Mouse (Mus musculus) heart, embryonic 10.5 days (tissue): ENCODE data around the gene Ntmt1. TPM values are rescaled to one million over a fixed set of nuclear protein-coding genes. Genes with fewer than 3 reads are reported as not detected.
A peak's percentile ranks its signal among the peaks of the same experiment; 100 is the strongest.

ENCODE experiments used
- DNase-seq: peaks from one replicate; pipeline ENCODE4 v3.0.0-alpha.2; 2017; ENCODE audit warnings: low spot score
- H3K27ac ChIP-seq: fragments of 300-500 bp; sonication (generic); 2 replicates; pipeline ENCODE4 v1.5.1; 2016; ENCODE audit warnings: mild to moderate bottlenecking
- H3K27me3 ChIP-seq: fragments of 300-500 bp; sonication (generic); 2 replicates; pipeline ENCODE4 v1.6.1; 2016; ENCODE audit warnings: mild to moderate bottlenecking; ENCODE audit not compliant: poor library complexity, insufficient read depth, severe bottlenecking
- H3K36me3 ChIP-seq: fragments of 300-500 bp; sonication (generic); 2 replicates; pipeline ENCODE4 v1.6.1; 2016; ENCODE audit warnings: mild to moderate bottlenecking, moderate library complexity
- H3K4me1 ChIP-seq: fragments of 300-500 bp; sonication (generic); 2 replicates; pipeline ENCODE4 v1.6.1; 2016; ENCODE audit warnings: mild to moderate bottlenecking
- H3K4me3 ChIP-seq: fragments of 300-500 bp; sonication (generic); 2 replicates; pipeline ENCODE4 v1.5.1; 2016; ENCODE audit warnings: mild to moderate bottlenecking, moderate library complexity
- H3K9me3 ChIP-seq: fragments of 300-500 bp; sonication (generic); 2 replicates; pipeline ENCODE4 v1.6.1; 2016; ENCODE audit warnings: mild to moderate bottlenecking, moderate library complexity
- WGBS: fragments of 180-500 bp; shearing (Covaris S2); methylation state at CpG from one replicate; pipeline ENCODE4 v1.1.7; 2016; 5-methylcytosine and 5-hydroxymethylcytosine counted together
- polyA plus RNA-seq: library from polyadenylated mRNA; unstranded; fragments of >200 nt; fragmentation: Nextera tagmentation; extraction: Ambion mirVana; gene quantifications from 2 replicates; pipeline ENCODE4 v1.2.1, GENCODE M21; 2016

Ntmt1 gene
- polyA plus RNA-seq, 1 experiment from 2014 or later = 116 TPM

DNA sequence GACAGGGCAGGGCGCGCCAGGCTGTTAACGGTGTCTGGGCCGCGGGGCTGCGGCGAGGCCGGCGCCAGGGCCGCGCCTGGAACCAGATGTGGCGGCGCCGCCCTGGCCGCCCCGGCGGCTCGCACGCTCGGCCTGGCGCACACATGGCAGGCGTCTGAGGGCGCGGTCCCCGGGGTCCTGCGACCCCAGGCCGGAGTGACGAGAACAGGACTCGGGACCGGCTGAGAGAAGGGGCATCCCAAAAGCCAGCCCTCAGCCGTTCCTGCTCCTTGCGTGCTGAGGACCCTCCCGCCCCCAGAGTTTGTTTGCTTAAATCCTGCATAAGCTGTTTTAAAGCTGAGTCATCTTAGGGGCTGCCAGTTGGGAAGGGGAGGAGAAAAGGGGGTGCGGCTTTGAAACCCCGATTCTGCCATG lies 57.3 kb downstream of the Ntmt1 start:
- peaks cover 4% of the 10 kb centered on the region; the same call in 1 of the 2 replicates for H3K27me3 ChIP-seq
- H3K9me3 ChIP-seq = no peaks in the 10 kb centered on the region
- peak overlapping the region; percentile 88 for H3K27ac ChIP-seq
- peaks cover 13% of the 10 kb centered on the region for H3K36me3 ChIP-seq
- H3K4me1 ChIP-seq = peaks cover 64% of the 10 kb centered on the region
- peak overlapping the region; percentile 43 for H3K4me3 ChIP-seq
- 4% methylated on average over 35 of the region's 35 CpGs for WGBS
- no peak for DNase-seq

DNA sequence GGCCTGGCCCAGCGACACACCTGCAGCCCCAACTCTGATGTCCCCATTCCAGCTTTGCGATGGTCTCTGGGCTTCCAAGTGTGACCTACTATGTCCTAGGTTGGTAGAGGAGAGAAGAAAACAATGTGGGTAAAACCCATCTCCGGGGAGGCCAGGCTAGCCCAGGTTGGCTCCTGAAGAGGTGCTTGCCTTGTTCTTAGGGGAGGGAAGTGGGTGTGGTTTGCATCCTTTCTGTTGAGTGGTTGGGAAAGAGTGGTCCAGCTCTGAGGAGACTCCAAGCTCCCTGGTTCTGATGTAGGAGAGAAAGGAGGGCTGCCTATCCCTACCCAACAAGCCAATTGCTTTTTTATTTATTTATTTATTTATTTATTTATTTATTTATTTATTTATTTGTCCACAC lies 57.8 kb downstream of the Ntmt1 start:
- H3K27ac ChIP-seq = peak overlapping the region; percentile 88
- peak overlapping the region; percentile 43 for H3K4me3 ChIP-seq
- peaks cover 13% of the 10 kb centered on the region for H3K36me3 ChIP-seq
- WGBS = 47% methylated on average over 3 of the region's 3 CpGs
- peaks cover 65% of the 10 kb centered on the region for H3K4me1 ChIP-seq
- no peak for DNase-seq
- peaks cover 4% of the 10 kb centered on the region; the same call in 1 of the 2 replicates for H3K27me3 ChIP-seq
- H3K9me3 ChIP-seq = no peaks in the 10 kb centered on the region

DNA sequence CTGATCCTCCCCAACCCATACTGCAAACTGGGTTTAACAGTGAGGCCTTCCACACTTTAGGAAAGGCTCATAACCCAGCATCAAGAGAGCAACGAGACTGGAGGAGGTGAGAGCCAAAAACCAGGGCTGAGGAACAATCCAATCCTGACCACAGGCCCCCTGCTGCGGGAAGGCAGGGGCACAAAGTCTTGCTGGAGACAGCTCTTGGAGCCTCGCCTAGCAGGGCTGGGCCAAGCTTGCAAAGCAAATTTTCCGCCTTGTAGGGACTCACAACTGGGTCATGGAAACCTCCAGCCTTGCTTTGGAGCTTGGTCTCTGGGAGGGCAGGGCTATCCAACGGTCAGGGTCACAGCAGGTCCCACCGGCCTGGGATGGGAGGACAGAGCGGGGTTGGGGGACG lies 63.2 kb downstream of the Ntmt1 start:
- Histone ChIP-seq H3K27me3 (no peaks in the 10 kb centered on the region), H3K27ac (no peak overlapping the region), H3K9me3 (no peaks in the 10 kb centered on the region), H3K4me3 (no peak overlapping the region), H3K36me3 (peaks cover 13% of the 10 kb centered on the region), H3K4me1 (peaks cover 56% of the 10 kb centered on the region)
- DNase-seq = no peak
- WGBS = 74% methylated on average over 8 of the region's 8 CpGs

Other genes with a start within 250 kb of the Ntmt1 start
- 1.2 and 1.4 TPM in 2 replicates for gene Cstad, start 212.8 kb upstream of the Ntmt1 start, polyA plus RNA-seq
- 1.3 and 1.8 TPM in 2 replicates for gene 1700001O22Rik, start 4.2 kb upstream of the Ntmt1 start, polyA plus RNA-seq
- gene Asb6, start 22.5 kb downstream of the Ntmt1 start, polyA plus RNA-seq = 31.3 and 40.1 TPM in 2 replicates
- gene Prrx2, start 27.1 kb downstream of the Ntmt1 start, polyA plus RNA-seq = 49.1 and 73.9 TPM in 2 replicates
- gene Ptges, start 122.0 kb downstream of the Ntmt1 start, polyA plus RNA-seq = 4.2 and 6.1 TPM in 2 replicates
- gene Tor1b, start 145.1 kb downstream of the Ntmt1 start, polyA plus RNA-seq = 24.6 and 25.4 TPM in 2 replicates
- gene Tor1a, start 160.1 kb downstream of the Ntmt1 start, polyA plus RNA-seq = 65.1 and 80.5 TPM in 2 replicates
- gene BC005624, start 174.4 kb downstream of the Ntmt1 start, polyA plus RNA-seq = 36.9 and 42.6 TPM in 2 replicates
- 15.7 and 21.5 TPM in 2 replicates for gene Usp20, start 174.5 kb downstream of the Ntmt1 start, polyA plus RNA-seq